Mouse (Mus musculus) T-cell, adult 2 months (primary cell): ENCODE data around the gene Phgr1.
A peak's percentile ranks its signal among the peaks of the same experiment; 100 is the strongest.

Source experiments
- DNase-seq: peaks from one replicate; pipeline ENCODE4 v3.0.0; 2022; ENCODE audit warnings: low spot score

The Phgr1 gene

DNA sequence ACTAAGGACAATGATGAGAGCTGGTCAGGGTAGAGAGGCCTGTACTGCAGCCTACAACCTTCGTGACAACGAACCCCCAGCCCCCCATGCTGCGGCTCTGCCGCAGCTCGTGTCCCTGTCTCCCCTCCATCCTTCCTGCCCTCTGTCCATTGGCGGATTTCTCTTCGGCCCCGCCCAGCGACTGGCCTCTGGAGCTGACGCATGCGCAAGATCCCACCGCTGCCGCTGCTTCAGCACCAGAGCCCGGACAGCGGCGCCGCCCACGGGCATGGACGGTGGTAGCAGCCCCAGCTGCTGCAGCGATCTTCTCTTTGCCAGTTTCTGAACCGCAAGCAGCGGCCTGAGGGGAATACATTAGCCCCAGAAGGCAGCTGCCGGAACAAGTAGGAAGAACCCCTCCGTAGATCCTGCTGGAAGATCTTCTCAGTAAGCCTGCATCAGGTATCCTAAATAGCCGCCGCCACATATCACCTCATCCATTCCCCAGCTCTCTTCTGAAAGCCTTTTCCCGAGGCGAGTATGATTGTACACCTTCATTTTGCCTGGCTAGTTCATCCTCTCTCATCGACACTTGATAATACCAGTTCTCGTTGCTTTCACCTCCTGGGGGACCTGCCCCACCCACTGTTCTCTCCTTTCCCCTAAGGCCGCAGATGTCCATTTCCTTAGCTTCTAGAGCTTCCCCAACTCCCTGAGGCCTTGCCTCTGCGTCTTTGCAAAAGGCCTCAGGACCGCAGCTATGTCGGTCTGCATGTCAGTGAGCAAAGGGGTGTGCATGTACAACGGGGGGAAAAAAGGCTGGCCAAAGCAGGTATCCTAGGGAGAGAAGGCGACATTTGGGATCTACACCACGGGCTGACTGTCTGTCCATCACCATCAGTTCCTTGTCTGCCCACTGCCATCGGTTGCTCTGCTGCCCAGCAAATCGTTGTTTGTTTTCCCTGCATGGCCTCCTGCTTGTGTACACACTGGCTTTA, 7.2 kb downstream of the Phgr1 start, which contains the start of gene Disp2:
Gene Disp2 (plus strand): TSS at position 216 of the 977 bp plus-strand sequence.
- peak; percentile 69 for DNase-seq

DNA sequence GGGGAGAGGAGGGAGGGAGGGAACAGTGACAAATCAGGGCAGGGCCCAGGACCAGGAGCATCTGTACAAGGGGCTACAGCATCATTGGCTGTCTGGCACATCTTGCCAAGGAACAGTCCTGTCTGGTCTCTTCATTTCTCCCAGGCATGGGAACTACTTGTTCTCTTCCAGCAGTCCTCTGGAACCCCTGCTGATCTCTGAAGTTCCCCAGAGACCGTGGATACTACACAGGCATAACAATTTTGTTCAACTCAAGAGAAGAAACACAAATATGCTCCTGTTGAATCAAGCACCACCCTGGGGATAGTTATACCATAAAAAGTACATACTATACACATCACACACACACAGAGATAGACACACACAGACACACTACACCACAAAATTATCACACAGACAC, 8.5 kb downstream of the Phgr1 start:
- no peak for DNase-seq

DNA sequence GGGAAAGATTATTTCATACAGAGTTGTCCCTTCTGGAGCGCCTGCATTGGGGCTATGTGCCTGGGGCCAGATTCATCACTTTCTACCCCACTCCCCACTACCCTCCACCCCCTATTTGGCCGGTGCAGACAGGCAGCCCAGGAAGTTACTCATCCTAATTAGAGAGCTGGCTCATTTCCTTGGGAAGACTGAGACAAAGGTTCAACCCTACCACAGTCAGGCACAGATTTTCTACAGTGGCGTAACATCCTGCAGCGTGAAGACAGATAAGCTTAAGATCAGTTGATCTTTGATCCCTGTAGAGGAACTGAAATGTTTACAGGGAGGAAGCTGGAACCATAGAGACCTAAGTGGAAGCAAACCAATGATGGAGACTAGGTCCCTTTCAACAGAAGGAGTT, 9.7 kb downstream of the Phgr1 start:
- no peak for DNase-seq

DNA sequence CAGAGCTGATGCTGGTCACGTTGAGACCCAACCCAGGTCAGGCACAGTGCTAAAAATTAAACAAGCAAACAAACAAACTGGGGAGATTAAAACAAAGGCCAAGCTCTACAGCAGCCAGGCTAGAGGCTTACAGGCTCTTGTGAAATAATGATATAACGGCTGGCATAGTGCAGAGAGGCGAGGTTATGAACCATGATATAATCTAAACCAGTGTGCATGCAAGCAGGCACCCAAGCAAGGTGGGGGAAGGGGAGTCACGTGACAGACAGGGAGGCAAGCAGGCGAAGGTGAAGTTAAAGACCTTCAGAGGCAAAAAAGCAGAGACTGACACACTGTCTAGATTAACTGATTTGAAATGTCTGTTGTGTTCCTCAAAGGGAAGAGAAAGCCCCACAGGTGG, 10.5 kb downstream of the Phgr1 start:
- no peak for DNase-seq

DNA sequence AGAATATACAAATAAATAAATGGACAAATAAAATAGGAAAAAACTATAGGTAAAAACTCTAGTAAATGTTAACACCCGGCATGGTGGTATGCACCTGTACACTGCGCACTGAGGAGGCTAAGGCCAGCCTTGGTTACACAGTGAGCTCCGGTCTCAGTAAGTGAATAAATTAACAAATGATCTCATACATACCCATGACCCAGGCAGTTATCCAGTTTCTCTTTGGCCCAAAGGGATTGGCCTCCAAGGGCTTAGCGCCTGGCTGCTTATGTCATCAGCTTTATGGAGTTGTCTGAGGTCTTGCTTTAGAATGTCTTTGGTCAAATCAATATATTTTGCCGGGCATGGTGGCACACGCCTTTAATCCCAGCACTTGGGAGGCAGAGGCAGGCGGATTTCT, 11.1 kb downstream of the Phgr1 start:
- no peak for DNase-seq

DNA sequence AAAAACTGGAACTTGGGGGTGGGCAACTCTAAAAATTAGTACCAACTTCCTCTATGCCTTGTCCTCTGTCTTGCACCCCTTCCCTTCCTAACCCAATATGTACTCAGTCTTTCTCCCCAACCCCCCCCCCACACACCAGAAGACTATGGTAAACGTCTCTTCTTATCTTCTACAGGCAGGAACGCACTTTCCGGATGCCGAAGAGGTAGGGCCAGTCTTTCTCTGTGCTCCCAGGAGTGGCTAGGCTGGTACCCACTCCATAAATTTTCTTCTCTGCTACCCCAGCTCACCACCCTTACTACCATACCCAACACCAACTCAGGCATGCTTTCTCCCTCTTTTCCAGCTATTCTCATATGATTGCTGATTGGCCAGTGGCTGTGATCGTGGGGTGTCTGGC, 14.0 kb downstream of the Phgr1 start:
- no peak for DNase-seq

DNA sequence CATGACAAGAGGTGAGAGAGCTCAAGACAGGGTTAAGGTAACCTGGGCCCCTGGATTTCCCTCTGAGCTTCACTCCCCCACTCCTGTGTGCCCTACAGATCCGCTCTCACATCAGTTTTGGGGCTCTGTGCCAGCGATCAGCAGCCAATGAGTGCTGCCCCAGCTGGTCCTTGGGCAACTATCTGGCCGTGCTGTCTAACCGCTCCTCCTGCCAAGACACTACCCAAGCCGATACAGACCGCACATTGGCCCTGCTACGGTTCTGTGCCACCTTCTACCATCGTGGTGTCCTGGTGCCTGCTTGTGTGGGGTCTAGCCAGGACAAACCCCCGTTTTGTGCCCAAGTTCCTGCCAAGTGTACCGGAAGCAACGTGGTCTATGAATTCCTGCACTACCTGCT, 16.9 kb downstream of the Phgr1 start:
- no peak for DNase-seq

DNA sequence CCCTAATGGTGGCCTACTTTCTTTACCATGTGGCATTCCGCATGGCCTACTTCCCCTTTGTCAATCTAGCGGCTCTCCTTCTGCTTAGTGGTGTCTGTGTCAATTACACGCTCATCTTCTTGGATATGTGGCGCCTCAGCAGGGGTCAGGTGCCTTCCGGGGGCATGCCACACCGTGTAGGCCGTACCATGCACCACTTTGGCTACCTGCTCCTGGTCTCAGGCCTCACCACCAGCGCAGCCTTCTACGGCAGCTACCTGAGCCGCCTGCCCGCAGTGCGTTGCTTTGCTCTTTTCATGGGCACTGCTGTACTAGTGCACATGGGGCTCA, 17.6 kb downstream of the Phgr1 start:
- DNase-seq = no peak

DNA sequence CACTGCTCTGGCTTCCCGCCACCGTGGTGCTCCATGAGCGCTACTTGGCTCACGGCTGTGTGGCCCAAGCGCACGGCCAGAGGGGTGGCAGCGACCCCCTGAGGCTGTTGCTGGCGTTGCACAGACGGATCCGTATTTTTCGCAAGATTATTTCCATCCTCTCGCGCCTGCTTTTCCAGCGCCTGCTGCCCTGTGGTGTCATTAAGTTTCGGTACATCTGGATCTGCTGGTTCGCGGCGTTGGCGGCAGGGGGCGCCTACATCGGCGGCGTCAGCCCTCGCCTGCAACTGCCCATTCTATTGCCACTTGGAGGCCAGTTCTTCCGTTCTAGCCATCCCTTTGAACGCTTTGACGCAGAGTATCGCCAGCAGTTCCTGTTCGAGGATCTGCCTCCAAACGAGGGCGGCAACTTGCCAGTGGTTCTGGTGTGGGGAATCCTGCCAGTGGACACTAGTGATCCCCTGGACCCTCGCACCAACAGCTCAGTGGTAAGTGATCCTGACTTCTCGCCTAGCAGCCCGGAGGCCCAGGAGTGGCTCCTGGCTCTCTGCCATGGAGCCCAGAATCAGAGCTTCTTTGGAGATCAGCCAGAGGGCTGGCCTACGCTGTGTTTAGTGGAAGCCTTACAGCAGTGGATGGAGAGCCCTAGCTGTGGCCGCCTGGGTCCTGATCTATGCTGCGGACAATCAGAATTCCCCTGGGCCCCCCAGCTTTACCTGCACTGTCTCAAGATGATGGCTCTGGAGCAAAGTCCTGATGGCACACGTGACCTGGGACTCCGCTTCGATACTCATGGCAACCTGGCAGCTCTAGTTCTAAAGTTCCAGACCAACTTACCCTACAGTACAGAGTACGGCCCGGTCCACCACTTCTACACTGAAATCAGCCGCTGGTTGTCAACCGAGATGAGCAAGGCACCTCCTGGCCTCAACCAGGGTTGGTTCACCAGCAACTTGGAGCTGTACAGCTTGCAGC, 18.3 kb downstream of the Phgr1 start:
- no peak for DNase-seq

DNA sequence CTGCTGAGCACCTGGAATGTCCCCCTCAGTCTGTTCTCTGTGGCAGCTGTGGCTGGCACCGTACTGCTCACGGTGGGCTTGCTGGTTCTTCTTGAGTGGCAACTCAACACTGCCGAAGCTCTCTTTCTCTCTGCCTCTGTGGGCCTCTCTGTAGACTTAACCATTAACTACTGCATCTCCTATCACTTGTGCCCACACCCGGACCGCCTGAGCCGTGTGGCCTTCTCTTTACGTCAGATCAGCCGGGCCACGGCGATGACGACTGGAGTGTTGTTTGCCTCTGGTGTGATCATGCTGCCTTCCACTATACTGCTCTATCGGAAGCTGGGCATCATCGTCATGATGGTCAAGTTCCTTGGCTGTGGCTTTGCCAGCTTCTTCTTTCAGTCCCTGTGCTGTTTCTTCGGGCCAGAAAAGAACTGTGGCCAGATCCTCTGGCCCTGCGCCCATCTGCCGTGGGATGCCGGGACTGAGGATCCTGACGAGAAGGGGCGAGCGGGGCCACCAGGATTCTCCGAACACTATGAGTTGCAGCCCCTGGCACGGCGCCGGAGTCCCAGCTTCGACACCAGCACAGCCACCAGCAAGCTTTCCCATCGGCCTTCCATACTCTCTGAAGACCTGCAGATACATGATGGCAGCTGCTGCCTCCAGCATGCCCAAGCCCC, 19.2 kb downstream of the Phgr1 start:
- DNase-seq = no peak

DNA sequence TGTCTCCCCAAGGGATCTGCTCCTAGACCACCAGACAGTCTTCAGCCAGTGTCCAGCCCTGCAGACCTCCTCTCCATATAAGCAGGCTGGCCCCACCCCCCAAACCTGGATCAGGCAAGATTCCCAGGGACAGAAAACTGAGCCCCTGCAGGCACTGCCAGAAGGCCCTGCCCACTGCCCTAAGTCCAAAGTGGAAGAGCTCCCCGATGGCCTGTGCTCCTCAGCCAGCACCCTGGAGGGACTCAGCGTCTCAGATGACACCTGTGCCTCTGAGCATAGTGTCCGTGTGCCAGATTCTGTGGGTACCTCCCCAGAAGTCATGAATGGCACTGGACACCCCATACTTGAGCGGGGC, 19.7 kb downstream of the Phgr1 start:
- DNase-seq = no peak

DNA sequence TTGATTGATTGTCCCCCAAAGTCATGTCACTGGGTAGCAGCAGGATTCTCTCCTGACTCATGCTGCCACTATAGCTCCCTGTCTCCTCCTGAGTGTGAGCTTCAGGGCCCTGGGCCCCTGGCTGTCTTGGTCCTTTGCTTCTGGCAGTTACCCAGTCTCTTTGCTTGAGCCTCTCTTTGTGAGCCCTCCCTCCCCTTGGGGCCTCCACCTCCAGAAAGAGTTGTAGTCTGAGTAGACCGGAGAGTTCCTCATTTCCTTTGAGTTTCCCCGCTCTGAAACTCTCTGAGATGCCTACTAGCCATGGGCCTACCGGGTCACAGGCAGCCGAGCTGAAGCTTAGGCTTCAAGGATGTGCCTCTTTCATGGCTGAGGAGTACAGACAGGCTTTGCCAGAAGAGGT, 21.1 kb downstream of the Phgr1 start:
- no peak for DNase-seq

DNA sequence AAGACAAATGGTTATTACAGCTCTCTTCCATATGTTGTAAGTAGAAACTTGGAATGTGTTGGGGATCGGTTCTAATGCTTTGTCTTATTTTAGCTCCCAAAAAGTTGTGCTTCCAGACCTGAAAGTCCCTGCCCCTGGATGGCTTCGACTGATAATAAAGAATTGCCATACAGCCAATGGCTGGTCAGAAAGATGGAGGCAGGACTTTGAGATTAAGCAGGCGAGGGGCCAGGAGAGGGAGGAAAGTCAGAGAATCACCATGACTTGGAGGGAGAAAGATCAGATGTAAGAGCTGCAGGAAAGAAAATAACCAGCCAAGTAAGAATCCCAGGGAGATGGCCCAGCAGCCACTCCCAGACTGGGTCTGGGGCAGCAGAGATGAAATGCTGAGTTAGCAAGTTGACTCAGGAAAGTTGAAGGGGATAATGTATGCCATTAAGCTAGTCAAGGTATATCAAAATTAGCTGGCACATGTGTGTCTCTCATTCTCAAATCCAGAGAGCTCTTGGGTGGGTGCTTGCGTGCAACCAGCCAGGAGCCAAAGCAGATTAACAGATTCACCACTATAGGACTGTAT, 30.1 kb downstream of the Phgr1 start:
- DNase-seq = no peak

DNA sequence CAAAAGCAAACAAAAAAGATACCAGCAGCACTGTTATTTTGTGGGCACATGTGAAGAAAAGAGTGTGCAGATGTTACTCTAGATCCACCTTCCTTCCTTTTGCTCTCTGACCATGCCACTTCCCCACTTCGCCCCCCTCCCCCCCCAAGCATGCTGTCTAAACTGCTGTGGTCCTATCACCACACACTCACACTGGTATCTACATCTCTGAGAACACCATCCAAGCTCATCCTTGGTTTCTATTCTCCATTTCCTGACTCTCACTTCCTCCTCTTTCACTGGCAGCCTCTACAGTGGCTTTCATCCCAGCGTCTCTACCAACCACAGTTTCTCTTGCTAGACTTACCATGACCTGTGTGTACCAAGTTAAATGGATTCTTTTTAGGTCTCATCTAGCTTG, 31.9 kb downstream of the Phgr1 start:
- DNase-seq = no peak

DNA sequence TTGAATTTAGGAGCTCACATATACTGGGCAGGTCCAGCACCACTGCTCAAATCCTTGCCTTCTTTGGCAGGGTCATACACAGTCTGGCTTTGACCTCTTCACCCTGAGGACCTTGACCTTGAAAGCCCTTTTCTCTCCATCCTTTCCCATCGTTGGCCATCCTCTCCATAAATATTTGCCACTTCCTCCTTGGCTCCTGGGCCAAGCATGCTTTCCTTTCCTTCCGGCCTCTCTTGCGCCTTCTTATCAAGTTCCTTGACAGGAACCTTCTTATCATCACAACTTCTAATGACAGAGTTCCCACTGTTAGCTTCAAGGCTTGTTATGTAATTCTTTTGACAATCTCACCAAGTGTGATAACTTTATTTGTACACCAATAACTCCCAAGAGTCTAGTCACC, 32.6 kb downstream of the Phgr1 start:
- no peak for DNase-seq

DNA sequence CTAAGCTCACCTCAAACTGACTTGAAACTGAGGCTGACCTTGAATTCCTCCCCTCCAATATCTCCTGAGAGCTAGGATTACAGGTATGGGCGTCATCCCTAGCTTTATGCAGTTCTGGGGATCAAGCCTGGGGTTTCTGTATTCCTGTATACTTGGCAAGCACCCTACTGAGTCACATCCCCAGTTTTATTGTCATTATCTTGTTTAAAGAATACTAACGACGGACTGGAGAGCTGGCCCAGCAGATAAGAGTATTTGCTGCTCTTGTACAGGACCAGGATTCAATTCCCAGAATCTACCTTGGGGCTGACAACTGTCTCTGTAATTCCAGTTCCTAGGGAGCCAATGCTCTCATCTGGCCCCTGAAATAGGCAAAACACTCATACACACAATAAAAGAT, 33.2 kb downstream of the Phgr1 start:
- DNase-seq = no peak

DNA sequence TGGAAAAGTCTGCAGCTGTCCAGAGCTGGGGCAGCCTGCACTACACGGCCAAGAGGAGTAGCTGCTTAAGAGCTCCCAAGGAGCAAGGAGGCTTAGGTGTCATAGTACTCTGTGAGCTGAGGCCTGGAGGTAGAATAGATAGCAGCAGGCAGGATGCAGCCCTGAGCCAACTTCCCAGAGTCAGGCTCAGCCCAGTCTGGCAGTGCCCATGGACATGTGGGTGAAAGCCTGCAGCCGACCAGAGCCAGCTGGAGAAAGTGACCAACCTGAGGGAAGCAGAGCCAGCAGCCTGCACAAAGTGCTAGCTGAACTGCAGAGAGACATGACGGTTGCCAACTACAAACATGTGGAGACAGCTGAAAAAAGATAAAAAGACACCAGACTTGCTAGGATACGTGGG, 34.3 kb downstream of the Phgr1 start:
- DNase-seq = no peak

DNA sequence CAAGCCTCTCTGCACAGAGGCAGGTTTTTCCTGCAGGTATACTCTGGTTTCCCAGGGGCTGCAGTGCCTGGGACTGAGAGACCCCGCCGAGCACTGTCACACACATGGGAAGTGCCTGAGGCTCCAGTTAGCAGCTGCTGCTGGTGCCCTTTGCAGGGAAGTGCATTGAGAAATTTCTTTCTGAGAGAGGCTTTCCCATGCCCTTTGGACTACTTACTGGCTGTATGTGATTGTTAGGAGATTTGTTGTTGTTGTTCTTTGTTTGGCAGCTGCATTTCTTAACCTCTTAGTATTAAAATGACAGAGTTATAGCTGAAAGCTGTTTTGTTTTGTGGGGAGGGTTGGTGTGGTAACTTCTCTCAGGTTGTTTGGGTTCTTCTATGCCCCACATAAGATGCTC, 38.3 kb downstream of the Phgr1 start:
- DNase-seq = no peak

DNA sequence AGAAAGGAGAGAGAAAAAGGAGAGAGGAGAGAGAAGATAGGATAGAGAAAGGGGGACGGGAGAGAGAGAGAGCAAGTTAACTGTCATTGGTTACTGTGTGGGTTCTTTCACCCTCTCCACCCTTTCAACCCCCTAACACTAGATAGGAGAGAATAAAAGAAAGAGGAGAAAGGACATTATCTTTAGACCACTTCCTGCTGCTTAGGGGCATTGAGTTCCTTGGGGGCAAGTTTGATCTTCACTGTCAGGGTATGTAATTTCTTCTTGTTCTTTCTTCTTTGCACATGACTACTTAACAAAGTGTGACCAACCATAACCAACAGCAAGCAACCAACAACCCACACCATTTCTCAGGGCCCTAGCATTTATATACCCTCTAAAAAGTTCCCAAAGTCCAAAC, 40.2 kb downstream of the Phgr1 start:
- no peak for DNase-seq

DNA sequence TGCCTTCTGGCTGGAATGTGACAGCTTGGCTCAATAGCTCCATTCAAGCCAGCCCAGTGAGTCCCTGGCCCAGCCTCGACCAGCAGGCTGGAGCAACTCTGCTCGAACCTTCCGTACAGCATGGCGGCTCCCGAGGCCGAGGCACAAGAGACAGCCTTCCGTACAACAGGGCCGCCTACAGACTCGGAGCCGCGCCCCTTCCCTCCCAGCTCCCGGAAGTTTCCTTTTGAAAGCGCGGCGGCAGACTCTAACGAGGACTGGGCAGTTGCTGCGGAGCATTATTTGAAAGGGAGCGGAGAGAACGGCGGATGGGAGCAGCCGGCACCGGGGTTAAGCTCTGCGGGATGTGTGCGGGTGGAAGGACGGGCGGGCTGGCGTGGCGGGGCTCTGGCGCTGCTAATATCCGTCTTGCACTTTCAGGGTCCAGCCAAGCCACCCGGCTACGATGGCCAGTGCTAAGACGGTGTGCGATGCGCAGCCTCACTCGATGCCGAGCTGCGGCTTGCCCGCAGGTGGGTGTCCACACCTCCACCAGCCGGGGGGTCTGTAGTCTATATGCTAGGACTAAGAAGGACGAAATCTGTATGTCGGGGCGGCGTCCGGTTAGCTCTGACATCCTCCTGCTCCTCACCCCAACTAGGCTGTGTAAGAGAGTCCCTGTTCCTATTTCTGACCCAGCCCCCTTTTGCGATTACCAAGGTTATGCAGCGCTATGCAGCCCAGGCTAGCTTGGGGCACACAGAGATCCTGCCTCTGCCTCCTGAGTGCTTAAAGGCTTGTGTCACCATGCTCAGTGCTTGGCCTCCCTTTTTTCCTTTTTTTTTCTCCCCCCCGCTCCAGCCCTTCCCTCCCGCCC, 41.6 kb downstream of the Phgr1 start, which contains the start of gene Knstrn:
Gene Knstrn (plus strand): TSS at position 23 of the 856 bp plus-strand sequence.
- DNase-seq = peak; percentile 88

DNA sequence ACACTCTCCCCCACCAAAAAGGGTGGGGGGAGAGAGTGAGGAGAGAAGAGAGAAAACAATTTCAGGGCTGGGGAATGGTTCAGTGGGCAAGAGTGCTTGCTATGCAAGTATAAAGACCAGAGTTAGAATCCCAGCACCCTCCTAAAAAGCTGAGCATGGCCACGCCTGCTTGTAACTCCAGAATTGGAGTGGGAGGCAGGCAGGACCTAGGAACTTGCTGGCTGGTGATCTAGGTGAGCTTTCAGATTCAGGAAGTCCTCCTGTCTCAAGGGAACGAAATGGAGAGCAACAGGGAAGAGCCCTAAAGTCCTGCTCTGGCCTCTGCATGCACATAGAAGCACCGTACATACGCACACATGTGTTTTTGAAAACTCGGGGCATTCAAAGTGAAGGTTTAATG, 50.2 kb downstream of the Phgr1 start:
- DNase-seq = no peak
